In genomic region chr13:101764111-101764510, GRCm38 (mm10) we compare ENCODE assay signal across 9 mouse cellular contexts. TPM values are rescaled to one million over a fixed set of nuclear protein-coding genes. Genes with fewer than 3 reads are reported as not detected.
DNase-seq lines count a peak whose midpoint lies in the region; ATAC-seq and TF ChIP-seq lines count a peak whose summit lies in the region.
"Had no signal": no experiment of that assay in that cellular context is flagged by ENCODE, and none has a peak within 500 bp of the region (broad histone marks: within the 10 kb centered on the region; RNA-seq: fewer than 3 reads in every experiment).

No protein-coding gene starts in this region.

- no peak overlapping the region for H3K27ac ChIP-seq in hindbrain, embryonic 13.5 days
- no peak overlapping the region for H3K27ac ChIP-seq in hindbrain, embryonic 11.5 days (ENCODE audit: low read depth, low read length)
- H3K27ac ChIP-seq in embryonic facial prominence, embryonic 14.5 days (replicated peaks; ENCODE audit: low read depth, low read length): no peak overlapping the region
- H3K27ac ChIP-seq in kidney, adult 2 months (ENCODE audit: insufficient read depth, low read depth, low read length): peak overlapping the region; percentile 80
- H3K27ac ChIP-seq in midbrain, embryonic 15.5 days: no peak overlapping the region
- H3K27ac ChIP-seq: midbrain, embryonic 12.5 days had no signal

- peaks cover 65% of the 10 kb centered on the region for H3K4me1 ChIP-seq in hindbrain, embryonic 13.5 days (replicated peaks)
- peaks cover 5% of the 10 kb centered on the region for H3K4me1 ChIP-seq in hindbrain, embryonic 11.5 days (replicated peaks; ENCODE audit: control insufficient read depth, insufficient read depth, low read length)
- peaks cover 58% of the 10 kb centered on the region for H3K4me1 ChIP-seq in embryonic facial prominence, embryonic 14.5 days (ENCODE audit: control insufficient read depth, insufficient read depth, low read length)
- H3K4me1 ChIP-seq in kidney, adult 2 months (ENCODE audit: control insufficient read depth, insufficient read depth, low read length): peaks cover 43% of the 10 kb centered on the region
- peaks cover 71% of the 10 kb centered on the region for H3K4me1 ChIP-seq in midbrain, embryonic 15.5 days

- peak overlapping the region; percentile 18 for H3K4me2 ChIP-seq in hindbrain, embryonic 13.5 days
- no peak overlapping the region for H3K4me2 ChIP-seq in hindbrain, embryonic 11.5 days (replicated peaks; ENCODE audit: low read depth, low read length)
- H3K4me2 ChIP-seq in embryonic facial prominence, embryonic 14.5 days (ENCODE audit: low read depth, low read length): peak overlapping the region; percentile 26
- H3K4me2 ChIP-seq in midbrain, embryonic 15.5 days: peak overlapping the region; percentile 11

- TF ChIP-seq CTCF in kidney, adult 2 months (conservative IDR thresholded peaks at IDR 0.05; ENCODE audit: insufficient read depth, insufficient read length, low read depth, low read length): no peak

- no peak for TF ChIP-seq POLR2A in kidney, adult 2 months (IDR thresholded peaks at IDR 0.05; ENCODE audit: low read depth, low read length)

- no peak overlapping the region for H3K9ac ChIP-seq in hindbrain, embryonic 13.5 days
- H3K9ac ChIP-seq in hindbrain, embryonic 11.5 days (ENCODE audit: low read depth, low read length): no peak overlapping the region
- H3K9ac ChIP-seq in embryonic facial prominence, embryonic 14.5 days (ENCODE audit: low read depth, low read length): no peak overlapping the region
- H3K9ac ChIP-seq in midbrain, embryonic 15.5 days: no peak overlapping the region
- H3K9ac ChIP-seq: midbrain, embryonic 12.5 days had no signal

- 67% methylated on average over 5 of the region's 5 CpGs for WGBS in hindbrain, embryonic 13.5 days
- whole genome bisulfite sequencing in hindbrain, embryonic 11.5 days: 62% methylated on average over 5 of the region's 5 CpGs
- WGBS in embryonic facial prominence, embryonic 14.5 days: 67% methylated on average over 5 of the region's 5 CpGs
- WGBS in kidney, adult 2 months: 27% methylated on average over 5 of the region's 5 CpGs
- 62% methylated on average over 5 of the region's 5 CpGs for WGBS in midbrain, embryonic 15.5 days

- no peak for ATAC-seq in hindbrain, embryonic 13.5 days (ENCODE audit: low FRiP score)
- ATAC-seq in hindbrain, embryonic 11.5 days (ENCODE audit: low FRiP score): no peak
- ATAC-seq in embryonic facial prominence, embryonic 14.5 days (ENCODE audit: low read depth): no peak
- ATAC-seq in midbrain, embryonic 15.5 days (replicated peaks): no peak
- no peak for ATAC-seq in activated CD4-positive, CD25-positive, alpha-beta regulatory T cell, adult 4 months

- no peak for DNase-seq in hindbrain, embryonic 11.5 days (ENCODE audit: low spot score)
- no peak for DNase-seq in embryonic facial prominence, embryonic 14.5 days (ENCODE audit: low spot score)
- peak; percentile 94 for DNase-seq in kidney, adult 2 months
- DNase-seq in ovary, postnatal 36 days (ENCODE audit: low spot score): no peak
- no peak for DNase-seq in gastrocnemius, postnatal 25 days

- no peak overlapping the region for H3K4me3 ChIP-seq in hindbrain, embryonic 13.5 days
- no peak overlapping the region for H3K4me3 ChIP-seq in hindbrain, embryonic 11.5 days (ENCODE audit: low read depth, low read length)
- H3K4me3 ChIP-seq in embryonic facial prominence, embryonic 14.5 days (ENCODE audit: low read depth, low read length): no peak overlapping the region
- peak overlapping the region; percentile 23 for H3K4me3 ChIP-seq in kidney, adult 2 months (ENCODE audit: insufficient read depth, low read depth, low read length)
- H3K4me3 ChIP-seq in midbrain, embryonic 15.5 days: no peak overlapping the region
- H3K4me3 ChIP-seq: midbrain, embryonic 12.5 days had no signal

- H3K27me3 ChIP-seq in hindbrain, embryonic 13.5 days: 0 out of 2 replicates have a peak, but pooled peaks cover 2% of the 10 kb centered on the region
- H3K27me3 ChIP-seq in hindbrain, embryonic 11.5 days (ENCODE audit: control insufficient read depth, insufficient read depth, low read length): no peaks in the 10 kb centered on the region
- H3K27me3 ChIP-seq in embryonic facial prominence, embryonic 14.5 days (replicated peaks; ENCODE audit: control insufficient read depth, insufficient read depth, low read length): no peaks in the 10 kb centered on the region
- H3K27me3 ChIP-seq in kidney, adult 2 months (replicated peaks; ENCODE audit: control insufficient read depth, insufficient read depth, low read length): no peaks in the 10 kb centered on the region
- no peaks in the 10 kb centered on the region for H3K27me3 ChIP-seq in midbrain, embryonic 15.5 days (replicated peaks)

- H3K36me3 ChIP-seq in hindbrain, embryonic 13.5 days: no peaks in the 10 kb centered on the region
- no peaks in the 10 kb centered on the region for H3K36me3 ChIP-seq in hindbrain, embryonic 11.5 days (ENCODE audit: control insufficient read depth, insufficient read depth, low read length)
- no peaks in the 10 kb centered on the region for H3K36me3 ChIP-seq in embryonic facial prominence, embryonic 14.5 days (ENCODE audit: control insufficient read depth, insufficient read depth, low read length)
- no peaks in the 10 kb centered on the region for H3K36me3 ChIP-seq in kidney, adult 2 months (ENCODE audit: control insufficient read depth, insufficient read depth, low read length)
- no peaks in the 10 kb centered on the region for H3K36me3 ChIP-seq in midbrain, embryonic 15.5 days (replicated peaks)
- H3K36me3 ChIP-seq: midbrain, embryonic 12.5 days had no signal

- H3K9me3 ChIP-seq in hindbrain, embryonic 13.5 days: no peaks in the 10 kb centered on the region
- no peaks in the 10 kb centered on the region for H3K9me3 ChIP-seq in hindbrain, embryonic 11.5 days (ENCODE audit: control insufficient read depth, low read length)
- H3K9me3 ChIP-seq in embryonic facial prominence, embryonic 14.5 days (ENCODE audit: control insufficient read depth, low read length): no peaks in the 10 kb centered on the region
- H3K9me3 ChIP-seq in midbrain, embryonic 15.5 days: no peaks in the 10 kb centered on the region
- H3K9me3 ChIP-seq: midbrain, embryonic 12.5 days had no signal

RNA-seq across cellular contexts. Expression of gene Pik3r1, which starts 3.9 kb away (rescaled TPM):
- polyA plus RNA-seq in hindbrain, embryonic 13.5 days (2015; fragmentation: Nextera tagmentation; extraction: Ambion mirVana): 46.8 and 46.9 TPM in 2 replicates
- 19.0 and 29.8 TPM in 2 replicates for polyA plus RNA-seq in hindbrain, embryonic 11.5 days (2014; fragmentation: Nextera tagmentation; extraction: Ambion mirVana)
- 45.9 and 49.1 TPM in 2 replicates for polyA plus RNA-seq in embryonic facial prominence, embryonic 14.5 days (2014; fragmentation: Nextera tagmentation; extraction: Ambion mirVana)
- polyA plus RNA-seq in kidney, adult 2 months (2012; rRNA removed): 17.1 and 21.2 TPM in 2 replicates
- 42.2 and 48.8 TPM in 2 replicates for polyA plus RNA-seq in midbrain, embryonic 15.5 days (2015; fragmentation: Nextera tagmentation; extraction: Ambion mirVana)
- 10 to 100 TPM; 25.4 to 27.0 TPM for total RNA-seq in gastrocnemius, postnatal 25 days (2021)
- 10 to 100 TPM; 62.7 to 97.2 TPM for polyA plus RNA-seq in activated CD4-positive, CD25-positive, alpha-beta regulatory T cell, adult 4 months (2017; shearing (Covaris generic))
